8 mouse cellular contexts compared by ENCODE assay signal in the genomic region with DNA sequence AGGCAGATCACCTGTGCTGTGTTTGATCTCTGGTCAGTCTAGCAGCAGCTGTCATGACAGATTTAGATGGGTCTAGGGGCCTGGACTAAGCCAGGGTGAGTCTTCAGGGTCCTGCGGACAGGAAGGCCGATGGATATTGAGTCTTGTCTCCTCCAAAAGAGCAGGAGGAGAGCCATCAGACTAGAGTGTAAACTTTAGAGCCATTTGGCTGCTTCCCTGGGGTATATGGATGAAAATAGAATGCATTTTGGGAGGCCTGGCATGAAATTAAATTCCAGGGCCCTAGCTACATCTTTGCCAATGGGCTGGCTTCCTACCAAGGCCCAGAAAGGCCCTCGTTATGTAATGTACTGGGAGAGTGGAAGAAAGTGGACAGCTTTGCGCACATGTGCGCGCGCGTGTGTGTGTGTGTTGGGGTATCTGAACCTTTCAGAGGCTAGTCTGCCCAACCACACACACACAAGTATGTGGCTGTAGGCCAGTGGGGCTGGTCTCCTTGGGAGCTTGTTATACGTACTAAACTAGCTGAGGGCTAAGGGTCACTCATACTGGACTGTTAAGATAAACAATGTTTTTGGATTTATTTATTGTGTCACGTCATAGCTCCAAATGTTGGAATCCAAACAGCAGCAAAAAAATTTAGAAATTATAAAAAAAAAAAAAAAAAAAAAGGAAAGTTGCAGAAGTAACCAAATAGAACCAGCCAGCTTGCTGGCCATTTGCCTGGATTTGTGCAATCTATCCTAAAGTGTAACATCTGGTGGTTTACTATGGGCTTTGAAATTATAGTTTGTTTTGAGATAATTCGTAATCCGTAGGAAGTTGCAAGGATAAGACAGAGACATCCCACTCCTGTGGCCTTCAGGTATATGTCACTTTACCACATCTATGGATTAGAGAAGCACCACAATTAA.
DNase-seq lines count a peak whose midpoint lies in the region; ATAC-seq lines count a peak whose summit lies in the region.

No protein-coding gene starts in this region.

- ATAC-seq in CD4-positive, CD25-positive, alpha-beta regulatory T cell, adult 4 months: no peak

- intact Hi-C loops in heart, postnatal 14 days (cut with DNase I): no loop called here

- DNase-seq in retina, adult 2 months (ENCODE audit: low read depth, low spot score): peak; percentile 30
- no peak for DNase-seq in retina, embryonic 14.5 days (ENCODE audit: low spot score)
- DNase-seq in cerebellum, adult 8-10 months: peak; percentile 90
- DNase-seq in heart, postnatal 14 days: peak; percentile 75 to 83
- DNase-seq in layer of hippocampus, adult 9-10 months (ENCODE audit: low spot score): peak; percentile 13
- DNase-seq in right cerebral cortex, adult 2 months (ENCODE audit: low spot score in 2 of 2): peak; percentile 36 to 46
- DNase-seq in thymus, postnatal 25 days: no peak

Comparison
In these comparisons a context has a peak if more than half of its experiments do, and no peak if none do; other contexts are left out.
1. DNase-seq: peak in retina, adult 2 months (single experiment), cerebellum, adult 8-10 months (single experiment), heart, postnatal 14 days (2 of 2), layer of hippocampus, adult 9-10 months (single experiment) and right cerebral cortex, adult 2 months (2 of 2); none in retina, embryonic 14.5 days (single experiment) and thymus, postnatal 25 days (single experiment).